Mouse (Mus musculus): ENCODE data around the gene Osbpl5.
"Not testable (repeated sequence)": the region's sequence is repeated elsewhere in the genome, so short reads cannot be mapped to it uniquely, and the experiment has no call there.

Osbpl5 gene

GRCm38 (mm10) chr7:143709395-143709794 lies 47.4 kb downstream of the Osbpl5 start:
- DNase-seq (ENCODE audit: low spot score in 2 of 2), result no peak

GRCm38 (mm10) chr7:143706697-143707438 lies 49.9 kb downstream of the Osbpl5 start:
- peak; percentile 82 to 94 for DNase-seq (ENCODE audit: low spot score in 2 of 2)

GRCm38 (mm10) chr7:143696140-143696539 lies 60.6 kb downstream of the Osbpl5 start:
- peak in 1 of 2 experiments; percentile 53 for DNase-seq (ENCODE audit: low spot score in 2 of 2)

GRCm38 (mm10) chr7:143694550-143694949 lies 62.2 kb downstream of the Osbpl5 start:
- DNase-seq (ENCODE audit: low spot score in 2 of 2), result peak in 1 of 2 experiments; percentile 51

- DNase-seq (ENCODE audit: low spot score in 2 of 2), result peak in 1 of 2 experiments; percentile 53
Measured at GRCm38 (mm10) chr7:143692746-143693510, 63.9 kb downstream of the Osbpl5 start.

- peak in 1 of 2 experiments; percentile 39 for DNase-seq (ENCODE audit: low spot score in 2 of 2)
Measured at GRCm38 (mm10) chr7:143691909-143692308, 64.9 kb downstream of the Osbpl5 start.

GRCm38 (mm10) chr7:143691181-143691580 lies 65.6 kb downstream of the Osbpl5 start:
- peak in 1 of 2 experiments; percentile 30 for DNase-seq (ENCODE audit: low spot score in 2 of 2)

GRCm38 (mm10) chr7:143689946-143690345 lies 66.8 kb downstream of the Osbpl5 start:
- DNase-seq (ENCODE audit: low spot score in 2 of 2), result peak in 1 of 2 experiments; percentile 52

- DNase-seq (ENCODE audit: low spot score in 2 of 2), result peak in 1 of 2 experiments; percentile 51
Measured at GRCm38 (mm10) chr7:143689481-143689880, 67.3 kb downstream of the Osbpl5 start.

- DNase-seq (ENCODE audit: low spot score in 2 of 2), result peak in 1 of 2 experiments; percentile 58
Measured at GRCm38 (mm10) chr7:143686676-143687075, 70.1 kb downstream of the Osbpl5 start.

GRCm38 (mm10) chr7:143686191-143686590 lies 70.6 kb downstream of the Osbpl5 start:
- peak in 1 of 2 experiments; percentile 9 for DNase-seq (ENCODE audit: low spot score in 2 of 2)

GRCm38 (mm10) chr7:143685359-143686067 lies 71.3 kb downstream of the Osbpl5 start, which contains the start of gene Tnfrsf23:
Tnfrsf23 (minus strand) TSS chr7:143685872.
- DNase-seq (ENCODE audit: low spot score in 2 of 2), result peak; percentile 66 to 73

GRCm38 (mm10) chr7:143684569-143684968 lies 72.2 kb downstream of the Osbpl5 start:
- DNase-seq (ENCODE audit: low spot score in 2 of 2), result peak in 1 of 2 experiments; percentile 13

GRCm38 (mm10) chr7:143681566-143681965 lies 75.2 kb downstream of the Osbpl5 start:
- DNase-seq (ENCODE audit: low spot score in 2 of 2), result peak; percentile 12 to 30

GRCm38 (mm10) chr7:143680836-143681235 lies 75.9 kb downstream of the Osbpl5 start:
- peak; percentile 9 to 36 for DNase-seq (ENCODE audit: low spot score in 2 of 2)

GRCm38 (mm10) chr7:143679650-143680049 lies 77.1 kb downstream of the Osbpl5 start:
- DNase-seq (ENCODE audit: low spot score in 2 of 2), result peak; percentile 7 to 36

- no peak for DNase-seq (ENCODE audit: low spot score in 2 of 2)
Measured at GRCm38 (mm10) chr7:143666427-143667311, 90.1 kb downstream of the Osbpl5 start.

GRCm38 (mm10) chr7:143663470-143663869 lies 93.3 kb downstream of the Osbpl5 start:
- DNase-seq (ENCODE audit: low spot score in 2 of 2), result no peak

- no peak for DNase-seq (ENCODE audit: low spot score in 2 of 2)
Measured at GRCm38 (mm10) chr7:143660797-143661196, 96.0 kb downstream of the Osbpl5 start.

GRCm38 (mm10) chr7:143649769-143650346 lies 106.9 kb downstream of the Osbpl5 start:
- not testable (repeated sequence) for DNase-seq (ENCODE audit: low spot score in 2 of 2)
